Comparison of ENCODE assay signal across 18 mouse cellular contexts in genomic region chr1:163900168-163900567, GRCm38 (mm10).
"Had no signal": no experiment of that assay in that cellular context is flagged by ENCODE, and none has a peak within 500 bp of the region (broad histone marks: within the 10 kb centered on the region; RNA-seq: fewer than 3 reads in every experiment).

No protein-coding gene starts in this region.

- H3K9me3 ChIP-seq: liver, embryonic 13.5 days; neural tube, embryonic 13.5 days had no signal

- H3K27me3 ChIP-seq: liver, embryonic 13.5 days; neural tube, embryonic 13.5 days had no signal

- H3K27ac ChIP-seq: kidney, postnatal 0 days; layer of hippocampus, adult 2 months; liver, embryonic 13.5 days; macrophage; neural tube, embryonic 13.5 days had no signal

- H3K9ac ChIP-seq: liver, embryonic 13.5 days; lung, embryonic 14.5 days; neural tube, embryonic 13.5 days had no signal

- H3K4me1 ChIP-seq: liver, embryonic 13.5 days; neural tube, embryonic 13.5 days had no signal

- ATAC-seq: intestine, postnatal 0 days; lung, postnatal 0 days had no signal

- H3K36me3 ChIP-seq: liver, embryonic 13.5 days had no signal

- H3K4me2 ChIP-seq: liver, embryonic 13.5 days; lung, embryonic 14.5 days; midbrain, embryonic 11.5 days; neural tube, embryonic 13.5 days had no signal

- DNase-seq: kidney, adult 2 months; kidney, postnatal 25 days; layer of hippocampus, adult 9-11 months; liver, embryonic 13.5 days; lung, embryonic 14.5 days; midbrain, embryonic 14.5 days; retina, postnatal 1 day; right cerebral cortex, postnatal 25 days; thymus, adult 2 months; thymus, postnatal 36 days had no signal

- H3K4me3 ChIP-seq: layer of hippocampus, adult 2 months; liver, embryonic 13.5 days; myocyte; neural tube, embryonic 13.5 days had no signal
